Mouse (Mus musculus) c-Kit-positive CD71-positive TER-119-negative erythroid progenitor cells, embryonic 14.5 days (primary cell): ENCODE results near the gene Armc2.
A peak's percentile ranks its signal among the peaks of the same experiment; 100 is the strongest.

Experiments used
- DNase-seq: peaks from one replicate; pipeline ENCODE4 v3.0.0-alpha.2; 2013; ENCODE audit warnings: low read depth

Gene Armc2

DNA sequence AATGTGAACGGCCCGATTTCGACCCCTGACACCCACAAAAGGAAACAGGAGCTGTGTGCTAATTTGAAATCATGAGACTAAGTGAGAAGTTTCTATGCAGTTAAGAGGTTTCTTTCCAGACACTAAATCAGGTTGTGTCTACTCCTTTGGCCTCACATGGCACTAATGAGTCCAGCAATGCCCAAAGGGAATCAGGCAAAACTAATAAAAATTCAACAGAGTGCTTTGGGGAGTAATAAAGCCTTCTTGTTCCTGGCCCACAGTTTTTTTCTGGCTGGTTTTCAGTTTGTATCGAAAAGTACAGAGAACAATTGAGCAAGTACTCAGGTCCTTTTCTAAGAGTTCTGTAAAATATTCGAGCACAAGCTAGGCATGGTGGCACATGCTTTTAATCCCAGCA lies 4.2 kb downstream of the Armc2 start:
- DNase-seq: no peak

DNA sequence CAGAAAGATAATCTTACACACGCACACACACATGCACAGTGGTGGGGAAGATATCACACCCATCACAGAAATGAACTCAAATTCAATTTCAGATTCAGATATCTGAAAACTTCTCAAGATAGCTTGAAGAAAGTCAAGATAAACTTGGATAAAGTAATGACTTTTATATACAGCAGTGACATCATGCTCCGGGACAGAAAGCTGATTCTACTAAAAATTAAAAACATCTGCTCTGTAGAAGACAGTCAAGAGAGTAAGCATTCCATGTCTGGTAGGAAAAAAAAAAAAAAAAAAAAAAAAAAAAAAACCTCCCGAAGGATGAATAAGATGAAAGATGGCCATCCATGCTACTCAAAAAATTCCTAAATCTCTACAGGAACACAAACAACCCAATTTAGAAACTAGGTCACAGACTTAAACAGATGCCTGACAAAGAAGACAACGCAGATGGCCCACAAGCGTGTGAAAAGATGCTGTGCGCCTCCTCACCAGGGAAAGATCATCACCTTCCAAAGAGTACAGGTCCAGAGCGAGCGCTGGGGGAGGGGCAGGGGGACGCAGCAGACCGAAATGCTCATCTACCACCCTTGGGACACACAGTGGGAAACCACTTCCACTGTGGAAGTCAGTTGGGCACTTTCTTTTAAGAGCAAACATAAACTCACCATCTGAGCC lies 7.3 kb downstream of the Armc2 start:
- no peak for DNase-seq

DNA sequence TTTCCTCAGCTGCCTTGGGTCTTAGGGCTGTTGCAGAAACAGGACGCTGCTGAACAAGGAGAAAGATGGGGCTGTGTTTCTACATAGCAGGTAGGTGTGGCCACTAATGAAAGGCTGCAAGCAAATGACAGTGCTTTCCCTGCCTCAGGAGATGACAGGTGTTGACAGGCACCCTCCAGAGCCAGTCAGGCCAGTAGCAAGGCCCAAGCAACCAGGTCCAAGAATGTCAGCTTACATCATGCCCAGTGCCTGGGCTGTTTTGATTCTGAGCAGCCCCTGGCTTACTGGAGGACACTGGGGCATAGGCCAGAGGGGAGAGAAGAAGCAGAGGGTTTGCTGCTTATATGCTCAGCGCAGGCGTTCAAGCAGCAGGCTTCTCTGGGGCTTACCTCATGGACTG lies 13.0 kb downstream of the Armc2 start:
- no peak for DNase-seq

DNA sequence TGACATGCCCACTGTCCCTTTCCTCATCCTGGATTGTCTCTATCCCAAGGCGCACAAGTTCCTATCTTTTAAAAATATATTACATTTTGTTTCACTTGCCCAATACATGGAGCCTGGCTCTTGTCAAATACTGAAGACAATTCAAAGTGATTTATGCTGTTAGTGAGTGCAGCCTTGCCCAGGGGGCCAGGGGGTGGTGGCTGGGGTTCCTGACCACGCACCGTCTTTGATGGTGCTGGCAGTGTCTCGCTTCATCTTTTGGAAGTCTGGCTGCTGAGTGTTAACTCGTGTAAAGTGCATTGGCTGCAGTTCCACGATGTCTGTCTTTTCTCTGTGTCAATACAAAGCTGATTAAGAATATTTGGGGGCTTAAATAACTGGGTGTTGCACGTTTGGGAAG lies 13.6 kb downstream of the Armc2 start:
- no peak for DNase-seq

DNA sequence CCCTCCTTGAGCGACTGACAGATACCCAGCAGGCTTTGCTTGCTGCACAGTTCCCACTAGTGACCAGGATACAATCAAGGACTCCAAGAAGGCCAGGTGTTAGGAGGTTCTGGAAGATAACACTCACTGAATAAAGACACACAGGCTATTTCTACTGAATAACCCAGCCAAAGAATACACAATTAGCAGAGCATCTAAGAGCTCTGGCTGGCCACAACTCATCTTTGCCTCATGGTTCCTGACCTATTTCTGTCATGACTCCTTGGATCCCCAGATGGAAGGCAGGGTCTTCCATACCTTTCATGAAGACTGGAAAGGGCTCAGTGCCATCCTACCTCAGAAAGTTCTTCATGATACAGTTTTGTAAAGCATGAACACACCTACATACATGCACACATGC lies 14.2 kb downstream of the Armc2 start:
- no peak for DNase-seq

DNA sequence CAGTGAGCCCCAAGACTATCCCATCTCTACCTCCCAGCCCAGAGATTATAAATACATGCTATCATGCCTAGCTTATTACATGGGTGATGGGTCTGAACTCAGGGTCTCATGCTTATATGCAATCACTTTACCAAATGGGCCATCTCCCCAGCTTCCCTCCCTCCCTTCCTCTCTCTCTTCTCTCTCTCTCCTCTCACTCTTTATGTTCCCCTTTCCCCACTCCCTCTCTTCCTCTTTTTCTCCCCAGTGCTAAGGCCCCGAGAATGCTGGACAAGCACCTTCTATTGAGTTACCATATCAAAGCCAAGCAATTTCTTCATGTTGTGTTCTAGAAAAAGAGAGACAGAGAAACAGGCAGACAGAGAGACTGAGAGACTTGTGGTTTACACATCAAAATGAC lies 14.7 kb downstream of the Armc2 start:
- no peak for DNase-seq

DNA sequence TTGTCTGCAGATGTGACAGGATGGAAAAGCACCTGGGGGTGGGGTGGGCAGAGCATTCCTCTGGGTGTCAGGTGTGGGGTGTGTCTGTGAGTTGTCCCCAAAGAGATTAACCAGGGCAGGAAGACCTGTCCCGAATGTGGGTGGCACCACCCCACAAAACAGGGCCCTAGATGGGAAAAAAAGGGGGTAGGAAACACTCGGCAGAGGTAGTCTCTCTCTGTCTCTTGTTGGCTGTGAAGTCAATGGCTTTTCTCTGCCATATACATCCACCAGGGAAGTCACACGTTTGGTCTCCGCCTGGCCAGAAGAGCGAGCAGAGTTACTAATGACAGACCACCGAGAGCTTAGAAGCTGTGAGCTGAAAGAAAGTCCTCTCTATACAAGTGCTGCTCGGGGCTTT lies 15.8 kb downstream of the Armc2 start:
- DNase-seq: no peak

DNA sequence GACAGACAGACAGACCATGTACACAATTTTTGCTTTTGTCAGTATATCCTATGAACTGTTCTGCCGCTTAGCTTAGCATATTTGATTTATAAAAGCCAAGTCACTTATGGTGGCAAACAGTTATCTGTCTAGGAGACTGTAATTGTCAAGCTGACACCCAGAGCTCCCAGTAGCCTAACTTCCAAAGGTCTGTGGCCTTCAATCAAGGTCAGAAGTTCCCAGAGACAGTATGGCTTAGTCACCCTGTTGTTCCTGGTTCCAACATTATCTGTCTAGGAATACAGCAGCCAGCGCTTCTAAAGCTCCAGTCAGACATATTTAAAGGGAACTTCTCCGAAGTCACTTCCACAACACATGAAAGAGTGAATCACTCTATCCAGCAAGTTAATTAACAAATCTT lies 17.0 kb downstream of the Armc2 start:
- no peak for DNase-seq

DNA sequence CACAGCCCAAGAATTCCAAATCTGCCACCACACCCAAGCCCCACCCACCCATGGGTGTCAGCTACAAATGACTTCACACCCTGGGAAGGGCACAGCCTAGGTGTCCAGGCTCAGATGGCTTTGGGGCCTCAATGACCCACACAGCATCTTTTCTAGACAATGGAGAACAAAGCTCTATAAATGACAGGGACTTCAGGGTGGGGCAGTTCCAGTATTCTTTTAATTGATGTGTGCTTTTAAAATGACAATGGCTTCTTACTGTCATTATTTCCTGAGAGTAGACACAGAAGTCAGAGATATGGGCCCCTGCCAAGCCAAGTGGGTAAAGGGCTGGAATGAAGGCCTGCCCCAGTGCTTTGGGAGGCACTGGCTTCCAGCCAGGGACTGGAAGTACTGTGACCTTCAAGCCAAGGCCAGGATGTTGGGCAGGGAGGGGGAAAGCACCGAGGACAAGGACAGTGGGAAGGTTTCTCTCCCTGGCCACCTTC lies 20.5 kb downstream of the Armc2 start:
- DNase-seq: no peak

DNA sequence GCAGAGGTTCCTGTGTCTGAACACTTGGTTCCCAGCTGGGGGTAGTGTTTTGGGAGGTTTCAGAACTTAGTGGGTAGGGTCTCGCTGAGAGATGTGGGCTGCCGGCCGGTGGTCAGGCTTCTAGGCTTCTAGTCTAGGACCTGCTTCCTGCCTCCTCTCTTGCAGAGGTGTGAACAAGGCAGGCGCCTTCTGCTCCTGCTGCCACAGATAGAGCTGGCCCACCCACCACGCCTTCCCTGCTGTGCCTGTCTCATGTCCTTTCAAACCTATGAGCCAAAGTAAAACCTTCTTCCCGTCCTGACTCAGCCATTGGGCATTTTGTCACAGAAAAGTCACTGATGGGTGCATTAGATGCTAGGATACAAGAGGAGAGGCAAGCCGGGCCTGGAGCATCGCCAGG lies 22.1 kb downstream of the Armc2 start:
- no peak for DNase-seq

DNA sequence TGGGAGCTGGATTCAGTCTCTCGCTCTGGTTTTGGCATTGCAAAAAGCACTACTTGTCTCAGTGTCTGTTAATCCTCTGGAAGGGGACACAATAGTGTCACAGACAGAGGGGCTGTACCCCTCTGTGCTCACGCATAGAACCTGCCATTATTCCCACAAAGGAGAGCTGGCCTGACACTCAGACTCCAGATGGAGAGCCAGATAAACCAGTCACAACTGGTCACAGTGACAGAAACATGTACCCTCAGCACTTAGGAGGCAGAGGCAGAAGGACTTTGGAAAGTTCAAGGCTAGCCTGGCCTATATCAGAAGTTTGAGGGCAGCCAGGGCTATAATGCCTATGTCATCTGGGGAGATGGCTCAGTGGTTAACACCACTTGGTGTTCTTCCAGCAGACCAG lies 23.2 kb downstream of the Armc2 start:
- DNase-seq: no peak

DNA sequence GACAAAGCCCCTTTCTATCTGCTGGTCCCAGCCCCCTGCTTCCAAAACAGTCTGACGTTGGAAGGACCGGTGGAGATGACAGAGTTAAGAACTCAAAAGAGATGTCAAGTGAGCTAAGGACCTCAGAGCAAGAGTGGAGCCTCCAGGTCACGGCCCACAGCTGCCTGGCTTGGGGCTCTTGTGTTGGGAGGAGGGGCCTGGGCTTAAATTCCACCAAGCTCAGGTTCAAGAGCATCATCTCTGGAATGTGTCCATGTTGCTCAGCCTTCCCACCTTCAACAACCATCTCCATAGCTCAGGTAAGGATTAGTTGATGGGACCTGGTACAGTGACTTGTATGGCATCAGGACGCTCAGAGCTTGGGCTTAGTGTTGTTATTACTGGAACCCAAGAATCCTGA lies 23.7 kb downstream of the Armc2 start:
- DNase-seq: no peak

DNA sequence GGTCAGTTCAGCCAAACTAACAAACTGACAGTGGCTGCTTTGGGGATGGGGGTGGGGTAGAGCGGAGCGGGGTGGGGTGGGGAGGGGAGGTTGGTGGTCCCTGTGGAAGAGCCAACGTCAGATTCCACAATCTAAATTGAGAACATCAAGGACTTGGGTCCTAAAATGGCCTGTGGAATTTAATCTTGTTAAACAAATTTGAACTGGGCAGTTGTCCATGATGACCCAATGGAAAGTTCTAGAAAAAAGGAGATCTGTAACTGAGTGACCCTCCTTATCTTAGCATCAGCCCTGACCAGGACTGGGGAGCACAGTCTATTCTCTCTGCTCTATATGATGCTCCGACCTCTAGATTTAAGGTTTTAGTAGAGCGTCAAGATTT lies 26.2 kb downstream of the Armc2 start:
- DNase-seq: no peak

DNA sequence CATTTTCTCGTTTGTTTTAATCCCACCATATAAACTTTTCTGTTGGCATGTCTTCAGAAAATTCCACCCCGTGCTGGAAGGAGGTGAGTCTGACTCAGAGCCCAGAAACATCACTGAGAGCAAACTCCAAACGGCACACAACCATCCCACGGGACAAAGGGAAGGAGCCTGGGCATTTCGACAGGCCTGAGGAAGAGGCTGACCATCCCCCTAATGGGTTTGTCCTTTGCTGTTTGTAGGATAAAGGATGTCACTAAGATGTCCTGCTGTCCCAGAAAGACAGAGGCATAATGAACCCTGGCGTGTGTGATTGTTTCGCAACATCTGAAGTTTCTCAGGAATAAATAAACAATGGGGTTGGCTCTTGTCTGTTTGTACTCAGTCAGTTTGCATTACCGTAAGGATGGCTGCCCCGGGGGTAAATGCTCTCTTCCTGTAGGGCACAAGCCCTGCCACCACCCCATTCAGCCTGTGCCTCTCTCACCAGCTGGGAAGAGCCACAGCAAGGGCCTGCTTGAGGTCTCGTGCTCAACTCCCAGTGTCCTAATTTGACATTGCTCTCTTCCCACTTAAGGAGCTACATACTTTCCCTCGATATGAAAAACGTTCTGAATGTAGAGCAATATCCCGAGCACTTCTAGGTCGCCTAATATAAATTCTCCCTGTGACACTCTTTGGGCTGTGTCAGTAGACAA lies 26.7 kb downstream of the Armc2 start:
- no peak for DNase-seq

DNA sequence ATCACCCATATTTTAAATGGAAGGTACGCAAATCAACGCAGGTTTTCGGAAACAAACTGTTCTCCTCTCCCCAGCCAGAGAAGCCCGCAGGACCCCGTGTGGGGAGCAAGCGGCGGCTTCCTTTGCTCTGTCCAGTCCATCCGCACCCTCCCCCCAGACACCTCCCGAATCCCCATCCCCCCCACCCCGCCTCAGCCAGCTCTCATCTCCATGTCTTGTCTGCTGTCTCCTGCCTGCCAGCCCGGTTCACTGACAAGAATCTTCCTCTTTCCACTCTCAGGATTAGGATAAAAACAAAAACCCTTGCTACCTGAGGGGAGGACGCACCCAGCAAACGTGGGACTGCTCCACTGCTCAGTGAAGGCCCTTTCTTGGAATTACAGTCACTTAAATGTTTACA lies 27.3 kb downstream of the Armc2 start:
- no peak for DNase-seq

DNA sequence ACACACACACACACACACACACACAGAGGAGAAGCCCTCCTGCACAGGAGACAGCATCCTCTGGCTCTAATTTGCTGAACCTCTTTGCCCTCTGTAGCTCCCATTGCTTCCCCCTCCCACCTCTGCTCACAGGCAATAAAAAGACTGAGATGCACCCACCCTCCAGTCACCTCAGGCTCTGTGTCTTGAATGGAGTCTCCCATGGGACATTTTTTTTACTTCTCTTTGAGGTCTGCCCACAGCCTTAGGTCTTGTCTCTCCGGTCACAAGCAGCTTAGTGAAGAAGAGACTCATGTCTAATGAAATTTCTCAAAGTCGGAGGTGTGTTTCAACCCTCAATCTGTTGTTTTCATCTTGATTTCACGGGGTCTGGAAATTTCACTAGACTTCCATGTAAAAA lies 29.3 kb downstream of the Armc2 start:
- DNase-seq: no peak

DNA sequence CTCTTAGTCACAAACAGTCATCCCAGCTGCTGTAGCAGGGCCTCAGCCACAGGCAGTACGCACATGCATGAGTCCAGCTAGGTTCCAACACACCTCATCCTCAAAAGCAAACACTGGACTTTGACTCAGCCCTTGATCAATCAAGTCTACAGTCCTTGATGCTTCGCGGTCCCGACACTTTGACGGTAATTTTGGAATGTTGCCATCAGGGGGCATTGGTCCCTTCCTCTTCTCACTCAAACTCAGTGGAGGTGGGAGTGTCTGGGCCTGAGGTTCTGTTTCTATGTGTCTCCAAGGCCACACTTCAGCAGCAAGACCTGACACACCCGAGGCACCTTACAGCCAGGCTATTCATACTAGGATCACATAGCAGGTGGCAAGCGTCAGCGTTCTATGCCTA lies 32.1 kb downstream of the Armc2 start:
- DNase-seq: no peak

DNA sequence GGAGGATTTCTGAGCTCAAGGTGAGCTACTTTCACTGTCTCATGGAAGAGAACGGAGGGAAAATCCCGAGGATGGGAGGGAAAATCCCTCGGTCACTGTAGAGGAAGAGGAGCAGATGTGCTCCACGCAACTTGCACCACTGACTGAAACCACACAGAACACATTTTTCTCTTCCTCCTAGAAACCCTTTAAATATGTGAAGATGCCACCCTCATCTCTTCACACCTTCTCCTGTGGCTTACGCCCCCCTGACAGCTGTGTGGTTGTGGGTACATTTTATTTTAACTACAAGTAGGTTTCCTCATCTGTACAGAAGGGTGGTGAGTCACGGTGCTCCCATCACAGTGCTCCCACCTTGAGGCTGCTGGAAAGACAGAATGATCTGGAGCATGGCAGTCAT lies 34.0 kb downstream of the Armc2 start:
- DNase-seq: no peak

DNA sequence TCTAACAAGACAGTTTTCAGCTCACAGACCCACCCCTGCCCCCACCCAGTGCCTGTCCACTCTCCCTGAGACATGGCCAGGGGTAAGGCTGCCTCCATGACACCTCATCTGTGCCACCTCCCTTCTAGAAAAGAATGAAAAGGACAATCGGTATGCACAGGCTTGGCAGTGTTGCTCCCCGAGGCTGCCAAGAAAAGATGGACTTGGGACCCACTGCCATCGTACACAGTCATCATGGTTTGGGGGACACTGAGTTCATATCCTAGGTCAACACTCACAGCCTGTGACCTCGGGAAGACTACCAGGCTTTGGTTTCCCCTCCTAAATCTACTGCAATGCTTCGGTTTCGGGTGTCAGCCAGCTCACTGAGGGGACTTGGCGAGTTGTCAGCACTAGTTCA lies 35.4 kb downstream of the Armc2 start:
- DNase-seq: no peak

DNA sequence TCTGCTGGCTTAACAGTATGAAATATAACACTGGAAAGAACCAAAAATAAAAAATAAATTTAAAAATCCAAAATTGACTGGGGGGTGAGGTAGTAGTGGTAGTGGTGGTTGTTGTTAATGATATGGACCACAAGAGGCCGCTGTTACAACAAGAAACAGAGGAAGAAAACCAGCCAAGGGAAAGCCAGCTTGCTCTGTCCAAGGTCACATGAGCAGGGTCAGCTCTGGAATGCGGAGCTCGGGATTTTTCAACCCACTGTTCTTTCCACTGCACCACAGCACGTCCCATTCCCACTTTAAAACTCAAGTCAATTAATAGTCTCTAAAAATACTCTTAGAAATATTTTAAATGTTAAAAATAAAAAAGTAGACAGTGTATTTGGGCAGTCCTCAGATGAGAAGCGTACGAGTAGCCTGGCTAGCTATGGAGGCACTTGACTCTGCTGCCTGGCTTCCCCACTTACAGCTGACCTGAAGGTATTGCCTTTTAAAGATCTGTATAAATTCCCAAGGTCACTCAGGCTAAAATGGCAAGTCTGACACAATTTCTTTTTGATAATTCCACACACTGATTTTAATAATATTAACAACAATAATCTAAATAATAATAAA lies 37.4 kb downstream of the Armc2 start:
- DNase-seq: peak; percentile 50

DNA sequence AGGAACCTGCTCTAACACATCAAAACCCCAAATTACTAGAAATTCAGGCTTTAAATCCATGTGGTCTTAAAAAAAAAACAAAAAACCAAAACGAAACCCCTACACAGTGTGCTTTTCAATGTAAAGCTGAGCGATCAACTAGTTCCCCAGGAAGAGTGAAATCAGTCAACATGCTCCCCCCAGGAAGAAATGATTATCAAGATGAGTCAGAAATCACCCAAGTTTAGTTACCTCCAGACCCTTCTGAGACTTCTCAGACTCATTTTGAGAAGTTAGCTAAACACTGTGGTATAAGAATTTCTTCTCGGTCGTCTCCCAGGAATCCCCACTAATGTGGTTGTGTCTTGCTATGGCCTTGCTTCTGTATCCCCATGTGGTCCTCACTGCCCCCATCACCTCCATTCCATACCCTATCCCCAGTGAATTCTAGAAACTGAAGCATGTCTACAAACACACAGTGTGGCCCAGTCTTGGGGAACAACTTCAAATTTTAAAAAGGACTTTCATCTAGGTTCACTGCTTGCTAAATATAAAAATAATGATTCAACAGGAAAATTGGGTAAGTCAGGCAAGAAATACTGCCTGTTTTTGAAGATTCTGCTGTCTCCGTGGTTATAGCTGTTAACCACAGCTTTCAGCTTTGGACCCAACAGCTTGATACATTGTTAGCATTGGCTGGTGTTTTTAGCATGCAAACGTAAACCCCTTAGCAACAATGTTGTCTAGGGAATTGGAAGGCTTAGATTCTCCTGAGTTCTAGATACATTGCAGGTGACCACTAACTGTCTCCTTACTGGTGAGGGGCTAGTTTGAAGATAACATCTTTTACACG lies 39.6 kb downstream of the Armc2 start:
- DNase-seq: no peak

DNA sequence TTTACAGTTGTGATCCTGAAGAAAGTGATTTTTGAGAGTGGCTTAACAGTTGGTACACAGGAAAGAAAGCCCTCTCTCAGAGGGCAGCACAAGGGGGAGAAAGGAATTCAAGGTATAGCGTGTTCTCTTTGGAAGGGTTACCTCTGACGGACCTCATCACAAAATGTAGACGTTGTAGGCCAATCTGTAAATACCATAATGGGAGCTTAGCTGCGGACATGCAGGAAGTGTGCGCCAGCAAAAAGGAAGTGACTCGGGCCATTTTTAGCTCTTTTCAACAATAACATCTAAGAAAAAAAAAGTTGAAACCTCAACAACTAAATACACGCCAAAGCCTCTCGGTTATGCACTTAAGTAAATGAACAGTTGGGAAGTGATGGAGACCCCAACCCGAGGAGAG lies 45.6 kb downstream of the Armc2 start:
- DNase-seq: no peak
